Mouse (Mus musculus): ENCODE measurements at regions not wholly inside any gene's neighbourhood (a gene's known extent, or its start where the extent isn't known, plus 50 kb on each side); places are given as distances from the start of the nearest gene placed in this dataset.

- Histone ChIP-seq H3K27me3 (ENCODE audit: control insufficient read depth, insufficient read depth, low read length, poor library complexity, severe bottlenecking) (no peaks in the 10 kb centered on the region), H3K36me3 (ENCODE audit: control insufficient read depth, insufficient read depth, low read length, poor library complexity, severe bottlenecking) (no peaks in the 10 kb centered on the region)
- no peak for DNase-seq (ENCODE audit: low read depth, low spot score)
These were observed 102.2 kb downstream of the Ndfip2 start for GRCm38 (mm10) chr14:105360530-105360929.

- DNase-seq (ENCODE audit: low read depth, low spot score) = no peak
These were observed 101.5 kb downstream of the Ndfip2 start for GRCm38 (mm10) chr14:105359829-105360228.

More at GRCm38 (mm10) chr14:105359829-105360228, 101.5 kb downstream of the Ndfip2 start:
- no peaks in the 10 kb centered on the region for H3K36me3 ChIP-seq (ENCODE audit: control insufficient read depth, insufficient read depth, low read length, poor library complexity, severe bottlenecking)
- H3K27me3 ChIP-seq (ENCODE audit: control insufficient read depth, insufficient read depth, low read length, poor library complexity, severe bottlenecking) = no peaks in the 10 kb centered on the region

All from splenic B cell, adult 2 months (primary cell).